Mouse (Mus musculus): ENCODE data around the gene Fgf22. TPM values are rescaled to one million over a fixed set of nuclear protein-coding genes. Genes with fewer than 3 reads are reported as not detected.

The Fgf22 gene
- polyA plus RNA-seq, 1 experiment from 2014 or later: 0.12 TPM

DNA sequence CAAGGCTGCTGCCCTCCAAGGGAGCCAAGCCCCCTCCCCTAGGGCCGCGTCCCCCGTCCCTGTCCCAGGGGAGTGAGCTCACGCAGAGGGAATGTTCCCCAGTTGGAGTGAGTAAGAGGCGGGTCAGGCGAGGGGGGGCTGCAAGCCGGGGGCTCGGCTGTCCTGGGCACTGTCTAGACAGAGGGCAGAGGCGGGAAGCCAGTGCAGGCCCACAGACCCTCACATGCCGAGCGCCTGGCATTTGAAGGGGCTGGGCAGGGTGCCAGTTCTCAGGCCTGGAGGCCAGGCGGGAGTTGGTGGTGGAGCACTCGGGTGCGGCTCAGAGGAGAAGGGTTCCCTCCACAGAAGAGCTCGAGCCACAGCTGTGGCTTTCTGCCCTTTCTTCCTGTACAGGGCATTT lies 23.1 kb downstream of the Fgf22 start:
- peak overlapping the region; percentile 7 to 51; a peak in 3 of 4 replicates for H3K4me3 ChIP-seq (ENCODE audit: control insufficient read depth in 1 of 2, insufficient read depth in 1 of 2, low read depth in 1 of 2, low read length in 2 of 2)
- 7% methylated on average over 15 of the region's 15 CpGs for WGBS
- H3K9ac ChIP-seq (ENCODE audit: low read length): peak overlapping the region; percentile 73
- peaks cover 21 to 33% of the 10 kb centered on the region in 2 experiments for H3K4me1 ChIP-seq (ENCODE audit: control insufficient read depth in 2 of 2, insufficient read depth in 2 of 2, low read length in 2 of 2)
- H3K27me3 ChIP-seq (ENCODE audit: control insufficient read depth, insufficient read depth, low read length): peaks cover 13% of the 10 kb centered on the region
- peak; percentile 36; the same call in 1 of the 2 replicates for ATAC-seq (ENCODE audit: insufficient number of reproducible peaks, insufficient read depth, low FRiP score, low read depth)
- H3K4me2 ChIP-seq (ENCODE audit: low read length): peak overlapping the region; percentile 78
- H3K27ac ChIP-seq (replicated peaks in 1 of 2; ENCODE audit: control insufficient read depth in 1 of 2, insufficient read depth in 1 of 2, low read depth in 2 of 2, low read length in 2 of 2): peak overlapping the region; percentile 74 to 84
- no peaks in the 10 kb centered on the region for H3K36me3 ChIP-seq (ENCODE audit: control insufficient read depth, insufficient read depth, low read length)
- H3K9me3 ChIP-seq (ENCODE audit: control insufficient read depth, low read length): no peaks in the 10 kb centered on the region

- ATAC-seq (ENCODE audit: insufficient number of reproducible peaks, insufficient read depth, low FRiP score, low read depth): no peak
- Histone ChIP-seq H3K4me2 (ENCODE audit: low read length) (no peak overlapping the region), H3K9ac (ENCODE audit: low read length) (no peak overlapping the region), H3K4me1 (ENCODE audit: control insufficient read depth in 2 of 2, insufficient read depth in 2 of 2, low read length in 2 of 2) (peaks cover 21 to 33% of the 10 kb centered on the region in 2 experiments), H3K36me3 (ENCODE audit: control insufficient read depth, insufficient read depth, low read length) (no peaks in the 10 kb centered on the region), H3K27me3 (ENCODE audit: control insufficient read depth, insufficient read depth, low read length) (peaks cover 15% of the 10 kb centered on the region), H3K9me3 (ENCODE audit: control insufficient read depth, low read length) (no peaks in the 10 kb centered on the region), H3K27ac (replicated peaks in 1 of 2; ENCODE audit: control insufficient read depth in 1 of 2, insufficient read depth in 1 of 2, low read depth in 2 of 2, low read length in 2 of 2) (0 out of 4 replicates have a peak overlapping the region, but pooled peaks of 1 of the 2 experiments have one; percentile 84), H3K4me3 (ENCODE audit: control insufficient read depth in 1 of 2, insufficient read depth in 1 of 2, low read depth in 1 of 2, low read length in 2 of 2) (no peak overlapping the region)
- 32% methylated on average over 2 of the region's 2 CpGs for WGBS
Observed at GRCm38 (mm10) chr10:79779193-79779592, 24.3 kb downstream of the Fgf22 start.

- H3K27me3 ChIP-seq (ENCODE audit: control insufficient read depth, insufficient read depth, low read length): peaks cover 16% of the 10 kb centered on the region
- no peaks in the 10 kb centered on the region for H3K36me3 ChIP-seq (ENCODE audit: control insufficient read depth, insufficient read depth, low read length)
- no peak overlapping the region for H3K9ac ChIP-seq (ENCODE audit: low read length)
- WGBS: 3% methylated on average over 54 of the region's 55 CpGs
- H3K4me2 ChIP-seq (ENCODE audit: low read length): peak overlapping the region; percentile 83
- H3K9me3 ChIP-seq (ENCODE audit: control insufficient read depth, low read length): no peaks in the 10 kb centered on the region
- peaks cover 21 to 33% of the 10 kb centered on the region in 2 experiments for H3K4me1 ChIP-seq (ENCODE audit: control insufficient read depth in 2 of 2, insufficient read depth in 2 of 2, low read length in 2 of 2)
- ATAC-seq (ENCODE audit: insufficient number of reproducible peaks, insufficient read depth, low FRiP score, low read depth): peak; percentile 87
- no peak overlapping the region for H3K27ac ChIP-seq (replicated peaks in 1 of 2; ENCODE audit: control insufficient read depth in 1 of 2, insufficient read depth in 1 of 2, low read depth in 2 of 2, low read length in 2 of 2)
- H3K4me3 ChIP-seq (ENCODE audit: control insufficient read depth in 1 of 2, insufficient read depth in 1 of 2, low read depth in 1 of 2, low read length in 2 of 2): peak overlapping the region; percentile 37 to 58
Observed at GRCm38 (mm10) chr10:79779784-79780663, 25.1 kb downstream of the Fgf22 start.

DNA sequence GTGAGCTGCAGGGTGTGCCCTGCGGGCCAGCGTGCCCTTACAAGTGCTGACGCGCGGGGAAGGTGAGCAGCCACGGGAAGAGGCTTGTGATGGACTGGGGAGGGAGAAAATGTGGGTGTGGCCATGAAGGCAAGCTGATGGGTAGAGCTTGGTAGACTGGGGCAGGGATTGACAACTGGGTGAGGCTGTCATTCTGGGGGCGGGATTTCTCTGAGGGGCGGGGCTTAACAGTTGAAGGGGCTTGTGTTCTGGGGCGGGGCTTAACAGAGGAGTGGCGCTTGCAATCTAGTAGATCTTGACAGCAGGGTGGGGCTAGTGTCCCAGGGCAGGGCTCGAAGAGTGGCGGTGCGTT lies 25.8 kb downstream of the Fgf22 start:
- Histone ChIP-seq H3K36me3 (ENCODE audit: control insufficient read depth, insufficient read depth, low read length) (no peaks in the 10 kb centered on the region), H3K4me1 (ENCODE audit: control insufficient read depth in 2 of 2, insufficient read depth in 2 of 2, low read length in 2 of 2) (peaks cover 21 to 33% of the 10 kb centered on the region in 2 experiments), H3K27ac (replicated peaks in 1 of 2; ENCODE audit: control insufficient read depth in 1 of 2, insufficient read depth in 1 of 2, low read depth in 2 of 2, low read length in 2 of 2) (no peak overlapping the region), H3K9me3 (ENCODE audit: control insufficient read depth, low read length) (no peaks in the 10 kb centered on the region), H3K27me3 (ENCODE audit: control insufficient read depth, insufficient read depth, low read length) (peaks cover 16% of the 10 kb centered on the region), H3K4me3 (ENCODE audit: control insufficient read depth in 1 of 2, insufficient read depth in 1 of 2, low read depth in 1 of 2, low read length in 2 of 2) (peak overlapping the region; percentile 37 to 58), H3K4me2 (ENCODE audit: low read length) (peak overlapping the region; percentile 83), H3K9ac (ENCODE audit: low read length) (no peak overlapping the region)
- WGBS: 2% methylated on average over 13 of the region's 13 CpGs
- no peak for ATAC-seq (ENCODE audit: insufficient number of reproducible peaks, insufficient read depth, low FRiP score, low read depth)

GRCm38 (mm10) chr10:79781139-79781538 lies 26.3 kb downstream of the Fgf22 start:
- Histone ChIP-seq H3K4me2 (ENCODE audit: low read length) (peak overlapping the region; percentile 83), H3K4me3 (ENCODE audit: control insufficient read depth in 1 of 2, insufficient read depth in 1 of 2, low read depth in 1 of 2, low read length in 2 of 2) (peak overlapping the region in 1 of 2 experiments; percentile 37; a peak in 1 of 4 replicates), H3K36me3 (ENCODE audit: control insufficient read depth, insufficient read depth, low read length) (no peaks in the 10 kb centered on the region), H3K27me3 (ENCODE audit: control insufficient read depth, insufficient read depth, low read length) (peaks cover 16% of the 10 kb centered on the region), H3K9ac (ENCODE audit: low read length) (no peak overlapping the region), H3K9me3 (ENCODE audit: control insufficient read depth, low read length) (no peaks in the 10 kb centered on the region), H3K4me1 (ENCODE audit: control insufficient read depth in 2 of 2, insufficient read depth in 2 of 2, low read length in 2 of 2) (peaks cover 21 to 33% of the 10 kb centered on the region in 2 experiments), H3K27ac (replicated peaks in 1 of 2; ENCODE audit: control insufficient read depth in 1 of 2, insufficient read depth in 1 of 2, low read depth in 2 of 2, low read length in 2 of 2) (no peak overlapping the region)
- 39% methylated on average over 21 of the region's 21 CpGs for WGBS
- no peak for ATAC-seq (ENCODE audit: insufficient number of reproducible peaks, insufficient read depth, low FRiP score, low read depth)

DNA sequence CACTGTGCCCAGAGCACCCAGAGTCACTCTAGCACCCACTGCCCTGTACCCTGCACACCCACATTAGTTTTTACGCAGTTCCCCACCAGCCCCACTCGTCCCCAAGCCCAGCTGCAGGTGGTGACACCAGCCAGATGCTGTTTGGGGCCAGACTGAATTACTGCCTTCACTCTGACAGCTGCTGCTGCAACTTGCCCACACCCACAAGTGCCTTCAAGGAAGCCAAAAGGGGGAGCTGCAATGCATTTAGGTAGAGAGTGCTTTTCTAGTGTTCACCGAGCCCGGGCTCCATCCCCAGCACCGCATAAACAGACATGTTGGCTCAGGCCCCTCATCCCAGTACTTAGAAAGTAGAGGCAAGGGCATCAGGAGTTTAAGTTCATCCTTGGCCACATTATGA lies 27.1 kb downstream of the Fgf22 start:
- Histone ChIP-seq H3K4me2 (ENCODE audit: low read length) (no peak overlapping the region), H3K9ac (ENCODE audit: low read length) (no peak overlapping the region), H3K27me3 (ENCODE audit: control insufficient read depth, insufficient read depth, low read length) (peaks cover 16% of the 10 kb centered on the region), H3K9me3 (ENCODE audit: control insufficient read depth, low read length) (no peaks in the 10 kb centered on the region), H3K27ac (replicated peaks in 1 of 2; ENCODE audit: control insufficient read depth in 1 of 2, insufficient read depth in 1 of 2, low read depth in 2 of 2, low read length in 2 of 2) (no peak overlapping the region), H3K4me1 (ENCODE audit: control insufficient read depth in 2 of 2, insufficient read depth in 2 of 2, low read length in 2 of 2) (peaks cover 21 to 32% of the 10 kb centered on the region in 2 experiments), H3K36me3 (ENCODE audit: control insufficient read depth, insufficient read depth, low read length) (no peaks in the 10 kb centered on the region), H3K4me3 (ENCODE audit: control insufficient read depth in 1 of 2, insufficient read depth in 1 of 2, low read depth in 1 of 2, low read length in 2 of 2) (no peak overlapping the region)
- no peak for ATAC-seq (ENCODE audit: insufficient number of reproducible peaks, insufficient read depth, low FRiP score, low read depth)
- WGBS: 69% methylated on average over 5 of the region's 5 CpGs

DNA sequence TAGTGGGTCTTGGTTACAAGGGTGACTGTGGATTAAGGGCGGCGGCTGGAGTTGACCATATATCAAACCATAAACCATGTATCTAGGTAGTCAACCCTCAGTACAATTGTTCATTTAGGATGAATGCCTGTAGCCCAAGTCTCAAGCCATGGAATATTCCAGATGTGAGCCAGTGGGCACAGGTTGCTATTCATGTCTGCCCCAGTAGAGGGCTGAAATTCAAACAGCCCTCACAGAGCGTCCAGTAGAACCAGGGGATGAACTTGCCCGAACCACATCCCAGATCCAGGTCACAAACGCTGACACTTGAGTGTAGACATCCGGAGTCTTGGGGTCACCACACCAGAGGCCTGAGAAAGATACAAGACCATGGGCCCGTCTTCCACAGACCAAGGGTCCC lies 28.2 kb downstream of the Fgf22 start:
- H3K9me3 ChIP-seq (ENCODE audit: control insufficient read depth, low read length): no peaks in the 10 kb centered on the region
- H3K36me3 ChIP-seq (ENCODE audit: control insufficient read depth, insufficient read depth, low read length): no peaks in the 10 kb centered on the region
- peaks cover 16% of the 10 kb centered on the region for H3K27me3 ChIP-seq (ENCODE audit: control insufficient read depth, insufficient read depth, low read length)
- H3K9ac ChIP-seq (ENCODE audit: low read length): no peak overlapping the region
- ATAC-seq (ENCODE audit: insufficient number of reproducible peaks, insufficient read depth, low FRiP score, low read depth): no peak
- H3K4me1 ChIP-seq (ENCODE audit: control insufficient read depth in 2 of 2, insufficient read depth in 2 of 2, low read length in 2 of 2): peaks cover 14 to 21% of the 10 kb centered on the region in 2 experiments
- H3K4me3 ChIP-seq (ENCODE audit: control insufficient read depth in 1 of 2, insufficient read depth in 1 of 2, low read depth in 1 of 2, low read length in 2 of 2): no peak overlapping the region
- no peak overlapping the region for H3K27ac ChIP-seq (replicated peaks in 1 of 2; ENCODE audit: control insufficient read depth in 1 of 2, insufficient read depth in 1 of 2, low read depth in 2 of 2, low read length in 2 of 2)
- WGBS: 58% methylated on average over 7 of the region's 7 CpGs
- H3K4me2 ChIP-seq (ENCODE audit: low read length): no peak overlapping the region
